Mouse (Mus musculus): ENCODE results near the gene Sept4.

Gene Sept4

DNA sequence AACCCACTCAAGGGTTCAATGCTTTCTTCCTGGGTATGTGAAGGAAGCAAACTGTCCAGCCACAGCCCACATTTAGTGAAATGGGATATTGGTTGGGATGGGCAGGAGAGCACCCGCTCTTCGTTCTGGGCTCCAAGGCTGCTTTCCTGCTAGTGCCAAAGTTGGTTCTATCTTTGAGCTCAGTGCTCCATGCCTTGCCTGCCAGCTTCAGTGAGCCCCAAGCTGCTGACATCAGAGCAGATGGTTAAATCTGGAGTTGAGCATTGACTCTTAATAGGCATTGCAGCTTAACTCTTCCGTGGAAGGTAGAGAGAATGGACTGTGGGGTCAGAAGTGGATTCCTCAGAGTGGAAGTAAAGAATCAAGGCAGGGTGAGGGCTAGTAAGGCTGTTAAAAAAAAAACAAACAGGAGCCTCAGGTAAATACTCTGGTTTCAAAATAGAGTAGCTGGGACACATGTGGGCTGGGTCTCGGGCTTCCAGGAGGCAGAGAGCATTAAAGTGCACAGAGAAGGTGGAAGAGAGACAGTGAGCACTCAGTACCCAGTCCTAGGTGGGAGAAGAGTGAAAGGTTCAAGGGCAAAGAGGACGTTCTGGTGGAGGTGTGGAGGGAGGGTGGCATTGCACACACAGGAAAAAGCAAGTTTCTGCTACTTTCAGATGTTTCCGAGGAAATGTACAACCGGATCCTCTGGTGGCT lies at the start of gene Sept4:
Sept4 (plus strand) TSS at position 649 of the 699 bp plus-strand sequence.
- peak in 1 of 2 experiments; percentile 4 for DNase-seq (ENCODE audit: low spot score in 2 of 2)

DNA sequence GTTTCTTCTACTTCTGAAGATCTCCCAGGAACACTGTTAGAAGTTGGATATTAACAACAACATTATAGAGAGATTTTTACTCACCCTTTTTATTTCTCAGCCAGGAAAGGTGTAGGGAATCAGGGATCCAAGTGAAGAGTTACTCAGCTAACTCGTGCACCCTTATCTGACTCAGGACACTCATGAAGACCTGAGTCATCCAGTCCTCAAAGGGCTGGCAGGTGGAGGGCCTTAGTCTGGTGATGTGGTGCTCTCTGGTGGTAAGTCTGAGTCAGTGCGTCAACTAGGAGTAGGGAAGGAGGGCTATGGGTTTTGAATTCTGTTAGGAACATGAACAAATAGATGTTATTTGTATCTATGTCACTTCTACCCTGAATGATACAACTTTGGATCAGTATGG lies 49.4 kb upstream of the Sept4 start:
- peak in 1 of 2 experiments; percentile 17 for DNase-seq (ENCODE audit: low spot score in 2 of 2)

DNA sequence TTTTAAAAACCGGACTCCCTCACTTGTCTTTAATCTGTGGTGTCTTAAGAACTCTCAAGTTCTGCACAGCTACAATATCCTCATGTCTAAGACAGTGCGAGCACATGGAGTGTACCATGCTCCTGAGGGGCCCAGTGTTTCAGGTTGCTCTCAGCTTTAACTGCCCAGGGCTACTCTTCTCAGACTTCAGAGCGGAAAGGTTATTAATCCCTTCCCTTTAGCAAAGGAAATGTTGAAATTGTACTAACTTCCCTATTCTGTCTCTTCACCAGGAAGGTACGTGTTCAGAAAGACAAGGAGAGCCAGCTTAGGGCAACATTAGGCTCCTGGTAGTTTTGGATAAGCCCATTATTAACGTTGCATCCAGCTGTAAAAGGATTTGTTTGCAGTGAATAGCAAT lies 45.2 kb upstream of the Sept4 start:
- no peak for DNase-seq (ENCODE audit: low spot score in 2 of 2)

DNA sequence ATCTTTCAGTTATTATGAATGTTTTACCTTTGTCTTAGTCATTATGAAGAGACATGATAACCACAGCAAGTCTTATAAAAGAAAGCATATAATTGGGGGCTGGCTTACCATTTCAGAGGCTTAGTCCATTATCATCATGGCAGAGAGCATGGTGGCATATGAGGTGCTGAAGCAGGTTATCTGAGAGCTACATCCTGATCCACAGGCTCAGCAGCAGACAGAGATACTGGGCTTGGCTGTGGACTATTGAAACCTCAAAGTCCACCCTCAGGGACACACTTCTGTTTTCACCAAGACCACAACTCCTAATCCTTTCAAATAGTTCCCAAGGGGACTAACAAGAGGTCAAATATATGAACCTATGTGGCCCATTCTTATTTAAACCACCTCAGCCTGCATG lies 44.7 kb upstream of the Sept4 start:
- no peak for DNase-seq (ENCODE audit: low spot score in 2 of 2)

DNA sequence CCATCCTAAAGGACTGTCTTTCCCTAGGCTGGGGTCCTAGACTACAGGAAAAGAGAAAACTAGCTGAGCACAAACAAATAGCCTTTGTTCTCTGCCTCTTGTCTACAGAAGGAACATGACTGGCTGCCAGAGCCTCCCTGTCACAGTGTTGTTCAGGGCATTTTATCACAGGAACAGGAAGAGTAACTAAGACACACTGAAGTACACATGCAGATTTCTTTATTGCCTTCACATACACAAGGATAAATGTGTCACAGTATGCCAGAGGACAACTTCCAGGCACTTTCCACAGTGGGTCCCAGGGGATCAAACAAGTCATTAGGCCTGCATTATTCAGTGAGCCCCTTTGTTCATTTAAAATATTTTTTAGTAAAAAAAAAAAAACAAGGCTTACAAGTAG lies 43.9 kb upstream of the Sept4 start:
- DNase-seq (ENCODE audit: low spot score in 2 of 2), result no peak

DNA sequence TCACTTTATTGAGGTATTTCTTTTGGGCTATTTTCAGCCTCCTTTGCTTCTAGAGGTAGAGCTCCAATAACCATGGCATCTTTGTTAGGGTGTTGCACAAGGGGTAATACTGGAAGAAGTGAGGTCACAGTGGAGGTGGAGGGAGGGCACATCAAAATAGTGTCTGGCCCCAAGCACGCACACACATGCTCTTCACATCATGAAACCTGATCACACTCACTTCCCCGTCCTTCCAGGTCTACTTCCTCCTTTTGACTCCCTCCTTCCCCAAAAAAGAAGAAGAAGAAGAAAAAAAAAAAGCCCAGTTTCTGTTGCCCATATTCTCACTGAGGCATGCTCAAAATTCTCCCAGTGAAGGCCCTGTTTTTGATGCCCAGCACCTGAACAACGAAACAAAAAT lies 41.3 kb upstream of the Sept4 start:
- no peak for DNase-seq (ENCODE audit: low spot score in 2 of 2)

DNA sequence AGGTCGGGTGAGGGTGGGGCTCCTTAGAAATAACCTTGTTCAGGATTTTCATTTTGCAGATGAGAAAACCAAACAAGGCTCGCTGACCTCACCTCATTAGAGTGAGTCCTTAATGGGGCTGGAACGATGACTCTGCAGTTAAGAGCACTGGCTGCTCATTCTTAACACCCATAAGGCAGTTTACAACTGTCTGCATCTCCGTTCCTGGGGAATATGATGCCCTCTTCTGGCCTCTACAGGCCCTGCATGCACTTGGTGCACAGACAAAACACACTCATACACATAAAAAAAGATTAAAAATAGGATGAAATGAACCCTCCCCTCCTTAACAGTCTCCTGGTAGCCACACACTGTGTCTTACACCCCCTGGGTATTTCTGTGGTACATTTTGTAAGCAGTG lies 40.7 kb upstream of the Sept4 start:
- DNase-seq (ENCODE audit: low spot score in 2 of 2), result no peak

DNA sequence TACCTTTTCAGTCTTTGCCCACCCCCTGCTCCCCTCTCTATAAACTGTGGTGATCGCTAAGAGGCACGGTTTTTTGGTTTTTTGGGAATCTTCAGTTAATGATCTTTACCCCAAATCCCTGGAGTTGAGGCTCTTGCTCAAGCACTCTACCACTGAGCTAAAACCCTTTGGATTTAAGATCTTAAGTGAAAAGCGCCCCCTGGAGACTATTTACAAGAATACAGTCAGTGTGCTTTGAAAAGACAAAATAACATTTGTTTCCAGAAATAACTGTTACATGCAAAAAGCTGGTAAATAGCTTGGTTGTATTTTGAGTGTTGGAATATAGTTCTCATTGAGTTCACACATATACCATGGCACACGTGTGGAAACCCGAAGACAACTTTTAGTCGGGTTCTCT lies 37.0 kb upstream of the Sept4 start:
- no peak for DNase-seq (ENCODE audit: low spot score in 2 of 2)

DNA sequence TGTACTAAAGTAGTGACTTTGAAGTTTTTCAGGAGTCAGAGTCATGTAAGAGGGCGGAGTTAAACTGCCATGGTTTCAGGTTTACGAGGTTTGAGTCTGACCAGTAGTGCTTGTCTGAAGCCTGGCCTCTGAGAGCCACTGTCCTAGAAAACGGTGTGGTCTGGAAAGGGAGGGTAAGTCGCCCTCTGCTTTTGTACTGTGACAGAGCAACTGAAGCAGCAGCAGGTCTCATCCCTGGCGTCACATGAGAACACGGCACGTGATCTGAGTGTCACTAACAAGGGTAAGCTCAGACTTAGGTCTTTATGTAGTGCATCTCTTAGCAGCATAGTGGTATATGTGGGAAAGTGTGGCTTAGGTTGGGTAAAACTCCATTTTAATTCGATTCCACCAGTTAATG lies 26.4 kb upstream of the Sept4 start:
- no peak for DNase-seq (ENCODE audit: low spot score in 2 of 2)

DNA sequence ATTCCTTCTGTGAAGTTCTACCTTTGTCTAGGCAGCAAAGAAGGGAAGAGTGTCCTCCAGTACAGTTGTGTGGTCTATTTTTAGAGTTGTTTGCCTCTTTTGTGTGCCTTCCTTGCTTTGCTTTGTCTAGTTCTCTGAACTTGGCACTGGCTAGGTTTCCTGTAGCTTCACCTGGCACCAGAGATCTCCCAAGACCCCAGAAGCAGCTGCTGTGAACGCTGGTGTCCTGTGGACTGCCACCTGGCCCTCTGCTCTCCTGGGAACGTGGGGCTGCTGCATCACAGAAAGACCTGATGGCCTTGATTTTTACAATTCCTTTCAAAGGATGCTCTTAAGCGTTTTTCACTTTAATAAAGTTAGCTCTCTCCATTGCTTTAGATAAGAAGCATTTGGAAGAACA lies 25.8 kb upstream of the Sept4 start:
- DNase-seq (ENCODE audit: low spot score in 2 of 2), result no peak

DNA sequence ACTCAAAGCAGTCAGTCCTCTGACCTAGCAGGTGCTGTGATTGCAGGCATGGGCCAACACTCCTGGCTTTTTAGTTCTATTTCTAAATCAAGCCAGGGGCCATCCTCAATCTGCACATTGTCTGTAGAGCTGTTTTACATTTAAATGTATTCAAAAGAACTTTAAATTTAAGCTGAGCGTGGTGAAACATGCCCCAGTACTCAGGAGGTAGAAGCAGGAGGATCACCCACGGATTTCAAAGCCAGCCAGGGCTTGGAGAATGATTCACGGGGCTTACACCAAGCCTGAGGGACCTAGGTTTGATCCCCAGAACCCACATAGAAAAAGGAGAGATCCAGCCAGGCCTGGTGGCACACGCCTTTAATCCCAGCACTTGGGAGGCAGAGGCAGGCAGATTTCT lies 15.4 kb upstream of the Sept4 start:
- DNase-seq (ENCODE audit: low spot score in 2 of 2), result no peak

DNA sequence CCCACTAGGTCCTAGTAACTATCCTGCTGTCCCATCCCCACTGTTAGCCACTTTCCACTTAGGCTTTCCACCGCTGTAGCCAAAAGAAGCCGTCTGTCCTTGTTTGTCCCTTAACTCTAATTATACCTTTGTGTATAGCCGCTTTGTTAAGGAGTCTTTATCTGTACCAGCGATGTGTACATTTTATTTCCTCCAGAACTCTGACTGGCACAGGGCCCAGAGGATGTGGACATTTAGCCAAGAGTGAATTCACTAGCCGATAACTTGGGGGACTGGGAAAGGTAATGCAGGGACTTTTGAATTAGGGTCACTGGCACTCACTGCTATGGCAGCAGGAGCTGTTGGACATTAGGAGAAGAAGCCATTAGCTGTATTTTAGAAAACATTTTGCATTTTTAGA lies 14.3 kb upstream of the Sept4 start:
- no peak for DNase-seq (ENCODE audit: low spot score in 2 of 2)

DNA sequence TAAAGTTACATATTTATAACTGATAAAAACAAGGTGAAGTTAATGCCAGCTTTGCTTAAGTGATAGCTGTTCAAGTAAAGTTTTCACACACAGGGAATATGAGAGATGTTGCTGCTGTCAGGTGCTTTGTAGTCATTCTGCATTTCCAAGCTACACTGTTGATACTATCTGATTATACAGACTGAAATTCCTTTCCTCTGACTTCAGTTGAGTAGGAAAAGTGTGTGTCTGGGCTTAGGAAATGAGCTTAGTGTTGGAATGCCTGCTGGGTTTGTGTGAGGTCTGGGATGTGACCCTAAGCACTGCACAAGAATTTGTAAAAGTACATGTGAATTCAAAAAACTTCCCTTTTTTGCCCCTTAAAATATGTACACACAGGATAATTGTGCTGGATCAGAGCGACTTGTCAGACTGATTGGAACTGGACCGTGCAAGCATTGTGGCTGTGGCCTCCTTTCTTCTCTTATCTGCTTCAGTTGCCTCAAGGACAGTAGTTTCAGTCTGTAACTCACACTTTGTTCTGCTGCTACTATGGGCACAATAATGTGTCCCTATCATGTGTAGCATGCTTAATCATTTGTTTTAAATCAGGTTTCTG lies 13.5 kb upstream of the Sept4 start:
- no peak for DNase-seq (ENCODE audit: low spot score in 2 of 2)

DNA sequence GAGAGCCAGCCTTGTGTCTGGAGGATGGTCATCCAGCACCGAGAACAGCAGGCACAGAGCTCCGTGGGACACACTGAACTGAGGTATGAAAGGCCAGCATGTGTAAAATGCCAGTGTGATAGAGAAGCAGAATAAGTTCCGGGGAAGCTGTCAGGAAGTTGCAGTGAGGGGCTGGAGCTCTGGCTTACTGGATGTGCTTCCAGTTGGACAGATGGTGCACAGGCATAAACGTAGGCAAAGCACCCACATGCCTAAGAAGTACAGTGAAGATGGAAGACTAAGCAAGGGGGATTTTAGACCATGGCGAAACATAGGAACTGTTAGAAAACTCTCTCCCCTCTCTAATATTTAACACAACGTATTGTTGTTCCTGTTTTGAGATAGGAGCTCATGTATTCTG lies 7.5 kb upstream of the Sept4 start:
- no peak for DNase-seq (ENCODE audit: low spot score in 2 of 2)

DNA sequence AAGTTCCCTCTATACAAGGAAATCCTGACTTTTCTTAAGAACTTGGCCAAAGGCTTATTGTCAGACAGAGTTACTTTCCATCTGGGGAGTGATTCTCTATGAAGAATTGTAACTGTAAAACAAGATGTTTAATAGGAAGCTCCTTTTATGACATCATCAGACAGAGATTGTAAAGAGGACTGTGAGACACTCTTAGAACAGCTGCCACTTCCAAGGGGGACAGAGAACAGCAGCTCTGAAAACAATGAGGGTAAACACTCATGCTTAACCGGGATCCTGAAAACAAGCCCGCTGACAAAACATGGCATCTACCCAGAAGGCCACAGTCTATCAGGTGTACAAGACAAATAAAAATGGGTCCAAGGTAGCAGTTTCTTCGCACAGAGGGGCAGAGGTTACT lies 2.2 kb upstream of the Sept4 start, which contains the start of gene Gm11492:
Gm11492 (plus strand) TSS at position 153 of the 400 bp plus-strand sequence.
- no peak for DNase-seq (ENCODE audit: low spot score in 2 of 2)

DNA sequence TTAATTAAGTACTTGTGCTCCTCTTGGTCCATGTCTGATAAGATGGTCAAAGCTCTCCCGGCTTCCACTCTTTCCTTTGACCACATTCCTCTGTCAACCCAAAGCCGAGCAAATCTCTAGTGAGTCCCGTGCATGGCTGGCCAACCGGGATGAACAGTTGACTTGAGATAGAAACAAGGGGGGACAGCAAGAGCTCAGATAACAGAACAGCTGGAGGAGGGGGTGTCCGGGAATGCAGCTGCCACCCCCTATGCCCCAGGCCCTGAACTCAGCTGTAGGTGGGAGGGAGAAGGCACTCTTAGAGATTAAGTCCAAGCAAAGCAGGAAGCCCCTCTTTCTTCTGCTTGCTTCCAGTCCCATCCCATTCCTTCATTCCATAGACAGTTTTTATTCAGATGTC lies 2.0 kb downstream of the Sept4 start:
- no peak for DNase-seq (ENCODE audit: low spot score in 2 of 2)

DNA sequence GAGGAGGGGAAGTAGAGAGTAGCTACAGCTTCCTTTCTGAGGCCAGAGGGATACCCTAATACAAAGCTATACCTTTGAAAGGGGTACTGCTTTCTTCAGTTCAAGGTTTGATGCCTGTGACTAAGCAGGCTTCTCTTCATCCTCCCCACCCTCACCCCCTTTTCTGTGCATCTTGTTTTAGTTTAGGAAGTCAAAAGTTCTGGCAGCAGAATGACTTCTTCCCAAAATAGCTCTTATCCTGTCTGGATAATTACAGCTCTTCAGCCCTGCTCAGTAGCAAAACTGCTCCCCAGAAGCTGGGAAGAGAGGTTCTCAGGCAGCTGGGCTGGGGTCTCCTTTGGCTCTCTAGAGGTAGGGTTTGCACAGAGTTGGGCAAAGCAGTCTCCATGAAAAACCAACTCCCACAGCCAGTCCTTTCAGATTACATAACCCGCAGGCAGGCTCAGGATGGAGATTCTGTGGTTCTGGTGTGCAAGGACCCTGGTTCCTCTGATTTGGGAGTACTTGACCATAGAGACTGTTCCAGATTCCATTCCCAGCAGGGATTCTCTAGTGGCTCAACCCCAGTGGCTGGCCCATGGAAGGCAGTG lies 2.8 kb downstream of the Sept4 start:
- DNase-seq (ENCODE audit: low spot score in 2 of 2), result peak in 1 of 2 experiments; percentile 17

DNA sequence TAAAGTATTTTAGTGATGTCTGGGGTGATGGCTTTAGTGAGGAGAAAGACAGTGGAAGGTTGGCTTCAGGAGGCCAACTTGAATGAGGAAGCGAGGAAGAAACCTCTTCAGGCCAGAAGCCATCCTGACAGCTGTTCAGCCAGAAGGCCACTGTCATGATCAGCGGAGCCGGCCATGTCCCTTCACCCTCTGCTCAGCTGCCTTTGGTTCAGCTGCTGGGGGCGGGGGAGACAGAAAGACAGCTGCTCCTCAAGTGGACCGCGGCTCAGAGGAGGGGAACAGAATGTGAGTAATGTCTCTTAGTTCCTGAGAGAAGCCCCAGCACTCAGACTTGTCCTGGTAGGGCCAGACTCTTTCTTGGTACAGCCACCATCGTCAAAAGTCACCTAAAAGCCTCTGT lies 5.0 kb downstream of the Sept4 start:
- no peak for DNase-seq (ENCODE audit: low spot score in 2 of 2)

DNA sequence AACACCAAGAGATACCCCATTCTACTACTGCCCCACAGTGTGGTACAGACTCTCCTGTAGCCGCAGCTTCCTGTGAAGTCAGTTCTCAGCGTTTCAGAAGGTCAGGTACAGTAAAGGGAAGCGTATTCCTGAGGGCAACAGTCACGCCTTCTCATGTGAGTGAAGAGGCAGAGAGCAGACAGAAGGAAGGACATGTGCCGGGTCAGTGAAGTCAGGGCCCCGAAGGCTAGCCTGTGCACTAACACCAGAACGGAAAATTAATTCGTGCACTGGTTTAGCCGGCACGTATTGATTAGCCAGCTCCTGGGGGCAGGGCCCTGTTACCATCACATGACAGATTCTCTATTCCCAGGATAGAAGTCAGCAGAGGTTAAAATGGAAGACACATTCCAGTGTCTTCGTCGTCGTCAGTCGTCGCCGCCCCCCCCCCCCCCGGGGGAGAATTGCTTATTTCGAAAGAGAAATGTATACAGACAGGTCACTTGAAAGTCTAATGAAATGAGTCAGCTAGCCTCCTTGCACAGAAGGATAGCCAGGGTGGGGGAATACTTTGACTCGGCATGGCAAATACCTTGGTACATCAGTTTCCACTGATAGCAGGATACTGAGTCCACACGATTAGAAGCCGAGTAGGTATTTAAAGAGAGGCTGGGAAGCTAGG lies 5.9 kb downstream of the Sept4 start:
- no peak for DNase-seq (ENCODE audit: low spot score in 2 of 2)

DNA sequence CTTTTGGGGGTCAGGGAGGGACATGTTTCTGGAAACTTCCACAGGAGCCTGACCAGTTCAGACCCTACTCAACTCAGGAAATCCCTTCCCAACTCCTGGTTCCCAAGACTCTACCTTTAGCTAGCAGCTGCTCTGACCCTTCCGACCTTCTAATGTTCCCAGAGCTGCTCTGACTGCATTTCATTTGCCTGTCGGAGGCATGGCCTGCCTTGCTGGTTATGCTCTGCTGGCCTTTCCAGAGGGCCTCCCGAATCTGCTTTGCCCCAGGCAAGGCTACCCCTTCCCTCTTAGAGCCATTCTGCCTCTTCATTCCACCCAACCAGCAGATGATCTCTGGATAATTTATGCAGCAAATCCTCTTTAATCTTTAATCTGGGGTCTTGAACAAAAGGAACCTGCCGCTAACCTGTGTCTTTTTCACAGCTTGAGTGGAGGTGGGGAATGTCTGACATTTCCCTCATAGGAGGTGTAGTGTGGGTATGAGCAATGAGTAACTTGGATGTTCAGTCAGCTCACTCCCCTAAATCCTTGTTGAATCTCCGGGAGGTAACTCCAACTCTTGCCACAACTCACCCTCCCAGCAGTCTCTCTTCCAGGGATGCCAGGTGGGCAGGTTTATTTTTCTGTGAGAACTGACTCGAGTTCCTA lies 9.0 kb downstream of the Sept4 start:
- peak in 1 of 2 experiments; percentile 29 for DNase-seq (ENCODE audit: low spot score in 2 of 2)

DNA sequence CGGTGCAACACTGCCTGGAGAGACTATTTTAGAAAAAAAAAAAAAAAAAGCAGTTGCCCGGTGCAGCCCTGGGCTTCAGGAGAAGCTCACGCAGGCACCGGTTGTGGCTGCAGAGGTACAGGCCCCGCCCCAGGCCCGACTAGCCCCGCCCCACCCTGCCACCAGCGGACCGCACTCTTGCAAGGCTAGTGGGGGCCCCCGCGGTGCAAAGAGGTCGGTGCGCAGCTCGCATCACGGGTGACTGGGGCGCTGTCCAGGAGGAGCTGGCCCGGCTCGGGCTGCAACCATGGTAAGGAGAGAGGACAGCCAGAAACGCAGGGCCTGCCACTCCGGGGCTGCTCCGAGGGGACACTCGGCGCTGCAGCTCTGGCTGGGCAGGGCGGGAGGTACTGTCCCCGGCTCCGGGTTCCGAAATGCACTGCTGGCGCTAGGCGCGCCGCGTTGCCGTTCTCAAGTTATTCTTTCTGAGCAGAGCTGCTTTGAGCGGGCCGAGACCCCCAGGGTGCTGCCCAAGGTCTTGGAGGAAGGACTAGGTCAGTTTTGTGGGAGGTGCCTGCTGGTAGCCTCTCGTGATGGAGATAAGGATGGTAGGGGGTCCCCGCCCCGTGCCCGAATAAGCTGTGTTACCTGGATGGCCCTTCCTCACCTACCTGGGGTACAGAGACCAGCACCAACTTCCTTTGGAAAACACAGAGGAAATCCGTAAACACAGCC lies 9.7 kb downstream of the Sept4 start:
- peak in 1 of 2 experiments; percentile 70 for DNase-seq (ENCODE audit: low spot score in 2 of 2)
